Mouse (Mus musculus) gastrocnemius, postnatal 10 days (tissue): ENCODE data around the gene Scimp. TPM values are rescaled to one million over a fixed set of nuclear protein-coding genes. Genes with fewer than 3 reads are reported as not detected.

ENCODE experiments used
- DNase-seq: peaks from one replicate; pipeline ENCODE4 v3.0.0; 2021; ENCODE audit warnings: mixed read lengths
- long read RNA-seq, 2 experiments: library from polyadenylated mRNA; stranded (forward); transcript quantifications; one replicate each; pipeline ENCODE4 v2.0.0; 2021
- total RNA-seq, 2 experiments: library from RNA; stranded (reverse); gene quantifications; 2 replicates each; pipeline ENCODE4 v1.2.3; 2021

The Scimp gene
- not detected for total RNA-seq
- long read RNA-seq, experiment 1, result 0 reads
- long read RNA-seq, experiment 2, result 0 reads

DNA sequence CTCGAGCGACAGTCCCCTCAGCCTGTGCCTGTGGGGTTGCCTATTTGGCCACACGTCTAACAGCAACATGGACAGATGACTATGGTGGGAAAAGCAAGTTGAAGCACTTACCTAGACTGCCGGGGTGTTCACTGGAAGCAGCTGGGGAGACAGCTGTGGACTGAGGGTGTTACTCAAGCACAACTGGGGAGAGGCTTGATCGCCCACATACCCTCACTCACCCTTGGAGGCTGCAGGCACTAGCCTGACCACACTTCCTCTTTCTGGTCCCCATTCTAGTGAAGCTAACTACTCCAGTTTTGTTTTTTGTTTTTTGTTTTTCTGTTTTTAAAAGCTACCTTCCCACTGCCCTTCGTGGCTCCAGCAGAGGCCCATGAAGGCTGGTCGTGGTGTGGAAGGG is at the start of gene Scimp:
Gene Scimp, minus strand, starts transcription at position 222 of the 400 bp plus-strand sequence.
- no peak for DNase-seq

DNA sequence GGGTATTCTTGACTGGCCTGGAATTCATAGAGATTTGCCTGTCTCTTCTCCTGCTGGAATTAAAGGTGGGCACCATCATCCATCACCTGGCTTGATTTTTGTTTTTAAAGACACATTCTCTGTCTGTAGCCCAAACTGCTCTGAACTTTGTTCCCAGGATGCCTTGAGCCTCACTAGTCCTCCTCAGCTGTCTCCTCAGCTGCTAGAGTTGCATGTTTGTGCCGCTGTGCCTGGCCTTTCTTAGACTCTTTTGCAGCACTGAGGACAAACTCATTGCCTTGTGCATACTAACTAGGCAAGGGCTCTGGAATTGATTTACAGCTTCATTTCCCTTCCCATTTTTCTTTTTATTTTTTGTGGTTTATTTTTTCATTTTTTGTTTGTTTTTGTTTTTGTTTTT is 48.0 kb upstream of the Scimp start:
- DNase-seq, result no peak

DNA sequence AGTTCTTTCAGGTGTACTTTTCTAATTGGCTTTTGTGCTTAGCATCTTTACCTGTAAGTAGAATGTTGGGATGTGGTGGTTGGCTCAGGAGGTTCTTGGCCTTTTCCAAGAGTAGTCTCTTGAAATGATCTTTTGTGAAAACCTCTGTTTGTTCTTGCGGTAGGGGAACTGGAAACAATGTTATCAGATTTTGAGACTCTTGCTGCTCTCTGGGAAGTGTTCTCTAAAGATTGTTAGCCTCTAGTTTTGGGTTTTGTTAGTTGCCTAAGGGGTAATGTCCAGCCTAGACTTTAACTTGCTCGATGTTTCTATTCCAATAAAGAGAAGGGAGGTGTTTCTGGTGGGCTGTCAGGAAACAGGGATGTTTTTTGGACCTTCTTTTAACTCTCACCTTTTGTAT is 33.6 kb upstream of the Scimp start:
- DNase-seq, result no peak

DNA sequence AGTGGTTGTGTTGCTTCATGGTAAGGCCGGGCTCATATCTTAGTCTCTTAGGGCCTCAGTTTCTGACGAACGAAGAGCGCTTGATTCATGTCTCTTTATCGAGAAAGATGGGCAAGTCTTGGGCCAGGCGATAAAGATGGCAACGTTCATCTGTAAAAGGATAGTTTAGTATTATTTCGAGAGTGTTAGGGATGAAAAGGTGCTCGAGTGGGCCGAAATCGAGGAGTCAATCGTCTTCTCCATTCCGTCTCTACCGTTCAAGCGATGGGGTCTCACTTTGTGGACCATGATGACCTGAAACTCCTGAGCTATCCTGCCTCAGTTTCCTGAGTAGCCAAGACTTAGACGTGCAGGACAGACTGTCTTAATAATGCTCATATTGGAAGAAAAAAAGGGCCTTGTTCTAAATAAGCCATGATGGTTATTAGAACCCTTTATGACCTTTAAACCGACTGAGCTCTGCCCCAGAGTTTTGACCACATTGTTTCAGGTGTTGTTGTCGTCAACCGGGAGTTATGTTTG is 33.1 kb upstream of the Scimp start:
- DNase-seq, result no peak

DNA sequence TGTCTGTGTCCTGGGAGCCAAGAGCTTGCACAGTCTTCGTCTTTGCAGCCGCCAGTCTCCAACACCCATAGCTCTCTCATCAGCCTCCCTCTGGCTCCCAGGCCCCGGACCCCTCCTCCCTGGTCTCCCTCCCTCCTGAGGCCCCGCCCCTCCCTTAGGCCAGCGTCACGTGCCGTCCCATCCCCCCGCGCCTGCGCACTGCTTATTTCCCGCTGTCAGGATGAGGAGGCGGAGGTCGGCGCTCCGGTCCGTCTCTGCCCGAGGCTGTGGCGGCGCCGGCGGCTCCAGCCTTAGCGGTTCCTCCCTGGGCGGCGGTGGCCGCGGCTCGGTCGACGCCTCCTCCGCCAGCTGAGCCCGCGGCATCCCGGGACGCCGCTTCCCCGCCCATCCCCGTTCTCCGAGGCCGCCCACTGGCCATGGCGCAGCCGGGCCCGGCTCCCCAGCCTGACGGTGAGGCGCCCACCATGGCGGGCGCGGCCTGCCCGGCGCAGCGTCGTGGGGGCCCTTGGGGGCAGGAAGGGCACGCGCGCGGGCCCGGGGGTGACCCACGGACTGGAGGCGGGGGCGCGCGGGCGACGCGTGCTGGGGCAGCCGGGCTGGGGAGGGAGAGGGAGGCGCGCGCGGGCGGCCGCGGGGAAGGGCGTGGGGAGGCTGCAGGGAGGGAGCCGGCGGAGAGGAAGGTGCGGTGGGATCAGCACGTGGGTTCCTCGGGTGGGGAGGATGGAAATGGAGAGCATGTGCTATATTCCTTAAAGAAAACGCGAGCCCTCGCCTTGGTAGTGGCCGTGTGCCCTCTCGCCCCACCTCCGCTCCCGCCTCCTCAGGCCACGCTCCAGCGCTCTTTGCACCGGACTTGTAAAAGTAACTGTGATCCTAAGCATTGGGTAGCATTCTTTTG is 32.4 kb upstream of the Scimp start, which contains the start of gene Rabep1:
Gene Rabep1, plus strand, starts transcription at position 220 of the 898 bp plus-strand sequence.
- DNase-seq, result peak; percentile 98

DNA sequence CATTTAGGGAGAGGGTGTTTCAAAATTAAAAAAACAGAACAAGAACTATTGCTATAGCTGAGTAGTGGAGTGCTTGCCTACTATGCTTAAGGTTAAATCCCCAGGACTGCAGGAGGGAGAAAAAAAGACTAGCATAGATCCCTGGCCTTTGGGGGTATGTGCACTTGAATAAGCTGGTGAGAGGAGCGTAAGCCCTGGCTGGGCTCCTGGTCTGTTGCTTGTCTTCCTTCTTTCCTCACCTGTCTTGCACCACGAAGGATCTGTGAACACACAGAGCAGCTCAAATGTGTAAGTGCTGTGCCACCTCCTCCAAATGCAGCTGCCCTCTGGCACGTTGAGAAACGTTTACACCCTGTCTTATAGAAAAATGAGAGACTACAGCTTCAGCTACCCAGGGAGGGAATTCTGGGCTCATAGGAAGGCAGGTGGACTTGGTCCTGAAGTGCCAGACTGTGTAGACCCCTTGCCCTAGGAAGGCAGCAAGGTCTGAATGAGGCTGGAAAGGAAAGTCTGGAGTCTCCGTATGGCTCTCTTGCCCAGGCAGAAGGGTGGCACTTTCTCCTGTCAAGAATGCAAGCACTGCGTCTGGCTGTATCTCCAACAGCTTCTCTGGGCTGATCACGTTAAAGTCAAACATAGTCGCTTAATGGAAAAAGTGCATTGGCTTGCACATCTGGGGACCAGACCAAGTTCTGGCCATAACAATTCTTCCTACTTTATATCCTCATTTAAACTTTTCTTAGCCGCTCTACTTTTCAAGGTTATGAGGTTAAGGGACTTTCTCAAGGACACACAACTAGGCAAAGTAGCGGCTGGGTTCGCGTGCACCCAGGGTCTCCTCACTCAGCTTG is 31.5 kb upstream of the Scimp start:
- no peak for DNase-seq

DNA sequence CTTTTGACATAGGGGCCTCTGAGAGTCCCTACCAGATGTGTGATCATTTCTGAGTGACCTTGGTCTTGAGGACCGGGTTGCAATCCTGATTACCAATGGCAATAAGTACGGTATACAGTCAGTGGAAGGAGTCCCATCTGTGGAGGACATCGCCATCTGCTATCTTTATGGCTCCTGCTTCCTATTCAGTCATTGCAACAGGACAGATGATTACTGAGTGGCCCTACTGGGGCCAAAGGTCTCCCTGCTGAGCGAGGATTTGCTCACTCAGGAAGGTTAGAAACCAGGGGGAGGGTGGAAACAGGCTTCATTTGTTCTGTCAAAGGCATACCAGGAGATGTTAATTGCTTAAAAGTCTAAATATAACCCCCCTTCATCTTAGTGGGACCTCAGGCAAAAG is 30.6 kb upstream of the Scimp start:
- DNase-seq, result no peak

DNA sequence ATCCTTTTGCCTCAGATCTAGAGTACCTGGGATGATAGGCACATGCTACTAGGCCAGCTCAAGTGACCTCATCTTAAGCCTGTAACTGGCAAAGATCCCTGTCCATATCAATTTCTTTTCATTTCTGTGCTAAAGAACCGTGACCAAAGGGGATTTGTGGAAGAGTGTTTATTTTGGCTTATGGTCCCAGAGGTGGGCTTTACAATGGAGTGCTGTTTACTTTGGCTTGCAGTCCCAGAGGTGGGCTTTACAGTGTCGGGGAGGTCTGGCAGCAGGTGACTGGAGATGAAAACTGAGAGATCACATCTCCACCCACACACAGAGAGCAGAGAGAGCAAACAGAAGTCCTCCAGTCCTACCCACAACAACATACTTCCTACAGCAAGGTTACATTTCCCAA is 26.2 kb upstream of the Scimp start:
- DNase-seq, result no peak

DNA sequence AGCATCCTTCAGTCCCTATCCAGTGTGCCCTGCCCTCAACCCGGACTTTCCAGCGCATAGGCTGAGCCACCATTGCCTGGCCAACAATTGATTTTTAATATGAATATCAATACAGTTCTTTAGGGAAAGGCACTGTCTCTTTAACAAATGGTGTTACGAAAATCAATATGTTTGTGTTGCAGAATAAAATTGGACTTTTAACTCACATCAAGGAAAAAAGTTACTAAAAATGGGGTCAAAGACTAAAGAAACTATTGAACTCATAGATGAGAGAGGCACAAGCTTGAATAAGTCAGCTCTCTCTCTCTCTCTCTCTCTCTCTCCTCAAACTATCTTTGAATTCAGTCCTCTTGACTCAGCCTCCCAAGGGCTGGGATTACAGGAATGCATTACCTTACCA is 24.6 kb upstream of the Scimp start:
- DNase-seq, result no peak

DNA sequence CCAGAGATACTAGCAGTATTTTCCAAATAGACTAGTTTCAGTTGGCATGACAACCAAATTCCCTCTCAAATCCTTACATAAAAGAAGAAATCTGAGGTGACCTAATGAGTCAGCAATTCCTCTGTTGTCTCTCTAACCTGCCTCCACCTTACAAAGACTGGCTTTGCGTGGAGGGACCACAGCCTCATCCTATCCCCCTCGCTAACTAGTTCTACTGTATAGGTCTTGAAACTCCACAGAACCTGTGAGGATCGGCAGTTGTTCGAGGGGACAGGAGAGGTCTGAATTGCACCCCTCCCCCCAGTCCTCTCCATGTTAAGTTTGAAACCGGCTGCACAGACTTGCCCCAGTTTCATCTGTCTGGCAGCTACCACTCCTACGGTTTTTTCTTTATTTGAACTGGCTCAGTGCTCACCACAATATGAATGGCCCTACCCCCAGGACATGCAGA is 23.0 kb upstream of the Scimp start:
- DNase-seq, result no peak

DNA sequence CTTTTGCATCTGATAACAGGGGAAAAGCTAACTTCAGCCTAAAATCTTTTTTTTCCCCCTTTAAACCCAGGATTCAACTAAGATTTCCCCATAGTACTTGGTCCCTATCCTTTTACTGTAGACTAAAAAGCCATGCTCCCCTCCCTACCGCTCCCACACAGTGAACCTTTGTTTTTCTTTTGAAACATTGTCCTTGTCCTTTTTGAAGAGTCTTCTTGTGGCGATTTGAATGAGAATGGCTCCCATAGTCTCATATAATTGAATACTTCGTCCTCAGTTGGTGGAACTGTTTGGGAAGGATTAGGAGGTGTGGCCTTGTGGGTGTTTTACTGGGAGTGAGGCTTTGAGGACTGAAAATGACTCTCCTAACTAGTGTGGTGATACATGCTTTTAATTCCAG is 21.4 kb upstream of the Scimp start:
- DNase-seq, result no peak

DNA sequence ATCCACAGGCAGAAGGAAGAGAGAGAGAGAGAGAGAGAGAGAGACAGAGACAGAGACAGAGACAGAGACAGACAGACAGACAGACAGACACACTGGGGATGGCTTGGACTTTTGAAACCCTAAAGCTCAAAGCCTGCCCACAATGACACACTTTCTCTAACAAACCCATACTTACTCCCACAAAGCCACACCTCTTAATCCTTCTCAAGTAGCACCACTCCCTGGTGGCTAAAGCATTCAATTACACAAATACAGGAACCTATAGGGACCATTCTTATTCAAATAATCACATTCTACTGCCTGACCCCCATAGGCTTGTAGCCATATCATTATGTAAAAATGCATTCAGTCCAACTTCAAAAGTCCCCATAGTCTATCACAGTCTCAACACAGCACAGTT is 21.0 kb upstream of the Scimp start:
- no peak for DNase-seq

DNA sequence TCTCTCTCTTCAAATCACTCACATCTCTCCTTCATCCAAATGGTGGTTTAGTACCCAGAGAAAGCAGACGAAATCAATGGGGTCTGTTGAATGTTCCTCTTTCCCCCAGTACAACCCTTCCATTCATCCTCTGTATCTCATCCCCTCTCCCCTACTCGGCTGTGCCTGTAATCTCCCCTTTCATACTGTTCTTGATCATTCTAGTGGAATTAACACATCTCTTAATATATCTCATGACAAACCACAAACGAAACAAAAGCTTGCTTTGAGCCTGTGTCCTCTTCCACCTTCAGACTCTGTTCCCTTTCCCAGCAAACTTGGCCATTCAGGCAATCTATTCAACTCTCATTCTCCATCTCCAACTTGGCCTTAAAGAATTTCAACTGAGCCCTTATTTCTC is 18.8 kb upstream of the Scimp start:
- no peak for DNase-seq

DNA sequence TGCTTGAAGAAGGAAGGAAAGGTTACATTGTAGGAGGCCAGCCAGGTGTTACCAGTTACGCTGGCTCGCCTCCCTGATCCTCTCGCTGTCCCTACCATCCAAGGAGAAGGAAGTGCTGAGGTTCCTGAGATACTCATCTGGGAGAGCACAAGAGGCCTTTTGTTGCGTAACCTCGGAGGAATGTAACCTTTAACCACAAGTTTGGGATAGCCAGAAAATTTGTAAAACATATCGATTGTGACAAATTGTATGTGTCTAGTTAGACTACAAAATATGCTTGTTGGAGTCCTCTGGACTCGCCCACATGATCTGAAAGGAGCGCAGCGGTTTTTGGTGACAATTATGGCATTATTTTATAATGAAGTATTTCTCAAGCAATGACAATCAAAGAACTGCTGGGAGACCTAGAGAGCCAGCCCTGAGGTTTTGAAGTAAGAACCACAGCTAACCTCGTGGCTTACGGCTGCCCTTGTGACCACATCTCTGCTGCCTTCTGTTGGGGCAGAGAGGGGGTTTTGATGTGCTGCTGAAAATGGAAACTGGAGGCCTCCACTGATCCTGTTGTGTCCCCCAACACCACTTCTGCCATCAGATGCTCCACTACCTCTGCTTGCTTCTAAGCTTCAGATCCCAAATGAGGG is 16.7 kb upstream of the Scimp start:
- no peak for DNase-seq

DNA sequence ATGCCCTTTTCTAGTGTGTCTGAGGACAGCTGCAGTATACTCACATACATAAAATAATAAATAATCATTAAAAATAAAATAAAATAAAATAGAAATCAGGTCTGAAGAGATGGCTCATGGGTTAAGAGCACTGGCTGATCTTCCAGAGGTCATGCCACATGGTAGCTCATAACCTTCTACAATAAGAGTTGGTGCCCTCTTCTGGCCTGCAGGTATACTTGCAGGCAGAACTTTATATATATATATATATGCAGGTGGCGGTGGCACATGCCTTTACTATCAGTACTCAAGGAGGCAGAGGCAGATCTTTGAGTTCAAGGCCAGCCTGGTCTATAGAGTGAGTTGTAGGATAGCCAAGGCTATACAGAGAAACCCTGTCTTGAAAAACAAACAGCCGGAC is 13.8 kb upstream of the Scimp start:
- no peak for DNase-seq

DNA sequence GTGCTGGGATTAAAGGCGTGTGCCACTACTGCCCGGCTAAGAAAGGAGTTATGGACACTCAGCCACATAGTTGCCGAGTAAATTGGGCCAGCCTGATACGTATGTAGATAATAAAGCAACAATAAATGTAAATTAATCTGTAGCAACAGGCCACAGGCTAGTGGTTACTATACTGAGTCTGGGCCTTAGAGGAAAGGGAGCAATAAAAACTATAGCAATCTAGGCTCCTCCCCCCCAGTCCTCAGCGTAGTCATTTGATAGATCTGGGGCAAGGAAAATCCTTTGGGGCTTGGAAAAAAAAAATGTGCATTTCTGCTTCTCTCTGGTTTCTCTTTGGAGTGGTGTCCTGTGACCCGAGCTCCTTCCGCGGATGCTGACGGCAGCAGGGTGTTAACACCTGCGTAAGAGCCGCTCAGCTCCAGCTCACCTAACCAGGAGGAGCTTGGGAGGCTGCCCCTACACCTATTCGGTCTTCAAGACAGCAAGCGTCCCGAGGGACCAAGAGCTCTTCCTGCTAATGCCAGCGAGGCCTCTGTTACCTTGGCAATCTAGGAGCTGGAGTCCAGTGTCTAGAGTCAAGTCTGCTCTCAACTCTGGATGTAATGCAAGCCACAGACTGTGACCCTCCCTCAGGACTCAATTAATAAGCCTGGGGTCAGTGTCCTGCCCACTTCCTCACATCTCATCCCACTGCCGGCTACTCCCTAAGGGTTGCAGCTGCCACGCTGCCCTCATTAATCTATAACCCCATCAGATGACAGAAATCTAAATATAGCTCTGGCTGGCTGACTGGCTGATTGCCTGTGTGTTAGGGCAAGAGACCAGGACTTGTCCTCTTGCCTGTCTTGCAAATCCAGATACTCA is 9.6 kb upstream of the Scimp start:
- DNase-seq, result peak; percentile 59

DNA sequence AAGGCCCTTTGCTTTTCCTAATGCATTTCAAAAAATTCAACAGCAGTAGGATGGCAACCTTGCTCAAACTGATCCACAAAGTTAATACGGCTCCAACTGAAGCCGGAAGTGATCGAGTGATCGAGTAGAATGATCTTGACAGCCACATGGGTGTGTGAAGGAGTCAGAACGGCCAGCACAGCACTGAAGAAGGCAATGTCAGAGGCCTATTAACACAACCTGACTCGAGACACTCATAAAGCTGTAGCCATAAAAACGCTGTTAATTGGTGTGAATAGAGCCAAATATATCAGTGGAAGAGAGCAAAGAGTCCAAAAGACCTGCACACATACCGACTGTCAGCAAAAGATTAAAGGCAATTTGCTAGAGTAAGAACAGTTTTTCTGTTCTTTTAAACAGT is 7.7 kb upstream of the Scimp start:
- no peak for DNase-seq

DNA sequence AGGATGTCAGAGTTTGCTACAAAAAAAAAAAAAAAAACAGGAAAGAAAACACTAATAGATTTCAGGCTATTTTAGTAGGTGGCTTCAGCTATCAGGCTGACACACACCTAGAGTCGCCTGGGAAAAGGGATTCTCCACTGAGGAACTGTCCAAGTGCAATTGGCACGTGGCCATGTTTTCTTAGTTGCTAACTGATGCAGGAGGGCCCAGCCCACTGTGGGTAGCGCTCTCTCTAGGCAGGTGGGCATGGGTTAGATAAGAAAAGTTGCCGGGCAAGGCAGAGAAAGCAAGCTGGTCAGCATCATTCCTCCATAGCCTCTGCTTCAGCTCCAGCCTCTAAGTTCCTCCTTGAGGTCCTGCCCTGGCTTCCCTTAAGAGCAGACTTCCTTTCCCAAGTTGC is 4.4 kb upstream of the Scimp start:
- DNase-seq, result peak; percentile 12

DNA sequence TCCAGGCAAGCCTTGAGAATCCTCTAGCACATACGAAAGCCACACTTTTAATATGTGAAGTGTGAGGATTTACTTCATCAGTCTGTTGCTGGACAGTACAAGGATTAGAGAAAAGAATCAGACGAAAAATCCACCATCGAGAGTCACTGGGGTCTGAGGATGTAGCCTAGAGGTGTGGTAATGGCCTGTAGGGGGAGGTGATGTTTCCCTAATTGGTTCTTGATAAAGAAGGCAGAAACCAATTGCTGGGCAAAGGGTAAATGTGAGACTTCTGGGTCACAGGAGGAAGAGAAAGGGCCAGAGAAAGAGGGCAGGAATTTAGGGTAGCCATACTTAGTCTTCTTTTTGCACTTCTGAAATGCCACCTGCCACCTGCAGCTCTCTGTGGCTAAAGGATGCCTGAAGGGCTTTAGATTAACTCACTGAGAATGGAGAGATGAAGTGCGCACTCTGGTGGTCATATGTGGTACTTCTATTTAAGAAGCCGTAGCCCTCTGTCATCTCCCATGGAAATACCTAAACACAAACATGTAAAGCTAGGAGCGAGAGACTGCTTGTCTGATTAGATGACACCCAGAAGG is 3.2 kb upstream of the Scimp start:
- DNase-seq, result peak; percentile 34

DNA sequence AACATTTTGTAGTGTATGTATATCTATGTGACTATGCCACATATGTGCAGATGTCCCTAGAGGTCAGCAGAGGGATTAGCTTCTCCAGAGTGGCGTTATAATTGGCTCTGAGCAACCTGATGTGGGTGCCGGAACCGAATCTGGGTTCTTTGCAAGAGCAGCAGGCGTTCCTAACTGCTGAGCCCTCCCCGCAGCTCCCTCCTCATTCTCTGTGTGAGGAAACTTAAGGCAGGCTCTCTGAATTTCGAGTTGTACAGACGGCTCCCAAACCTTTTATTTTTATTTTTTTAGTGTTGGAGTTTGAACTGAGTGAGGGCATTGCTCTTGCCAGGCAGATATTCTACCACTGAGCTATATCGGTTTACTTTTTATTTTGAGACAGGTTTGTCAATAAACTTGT is 2.7 kb upstream of the Scimp start:
- DNase-seq, result no peak
